Mouse (Mus musculus): ENCODE measurements around the gene Adat1. TPM values are rescaled to one million over a fixed set of nuclear protein-coding genes. Genes with fewer than 3 reads are reported as not detected.

Adat1 gene
- total and polyA plus RNA-seq, 2 experiments: 2.7 to 2.8 TPM

DNA sequence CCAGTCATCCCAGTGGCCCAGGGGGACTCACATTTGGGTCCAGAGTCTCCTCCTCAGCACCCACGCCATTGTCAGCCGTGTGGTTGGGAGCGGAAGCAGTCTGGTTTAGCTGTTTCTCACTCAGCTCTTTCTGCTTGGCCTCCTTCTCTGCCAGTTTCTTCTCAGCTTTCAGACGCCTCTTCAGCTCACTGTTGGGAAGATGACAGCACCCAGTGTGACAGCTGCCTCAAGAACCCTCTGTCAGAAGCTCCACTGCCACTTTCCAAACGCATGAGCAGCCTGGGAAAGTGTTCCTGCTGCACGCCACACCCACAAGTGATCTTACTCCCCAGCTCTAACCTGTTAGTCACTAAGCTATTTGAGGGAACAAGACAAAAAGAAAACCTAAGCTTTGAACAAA, 13.5 kb upstream of the Adat1 start:
- no peak for DNase-seq (ENCODE audit: extremely low read depth, low read depth, low spot score)
- WGBS: 97% methylated on average over 6 of the region's 6 CpGs
- TF ChIP-seq CTCF (IDR thresholded peaks at IDR 0.05; ENCODE audit: low read depth, low read length): no peak
- TF ChIP-seq POLR2A (IDR thresholded peaks at IDR 0.05; ENCODE audit: extremely low read depth, insufficient read depth, low read length): no peak
- H3K9ac ChIP-seq (ENCODE audit: low read depth, low read length): no peak overlapping the region
- H3K79me2 ChIP-seq (ENCODE audit: control insufficient read depth, insufficient read depth, low read length): peaks cover 5% of the 10 kb centered on the region; the same call in 1 of the 2 replicates
- H3K4me1 ChIP-seq (ENCODE audit: control insufficient read depth, insufficient read depth, low read length): no peaks in the 10 kb centered on the region; the same call in 1 of the 2 replicates
- no peak overlapping the region for H3K27ac ChIP-seq (replicated peaks; ENCODE audit: insufficient read depth, low read depth, low read length)
- H3K36me3 ChIP-seq (ENCODE audit: control insufficient read depth, insufficient read depth, low read length): peaks cover 33% of the 10 kb centered on the region
- H3K4me3 ChIP-seq (ENCODE audit: insufficient read depth, low read depth, low read length): no peak overlapping the region
- H3K27me3 ChIP-seq (ENCODE audit: control insufficient read depth, insufficient read depth, low read length): no peaks in the 10 kb centered on the region

DNA sequence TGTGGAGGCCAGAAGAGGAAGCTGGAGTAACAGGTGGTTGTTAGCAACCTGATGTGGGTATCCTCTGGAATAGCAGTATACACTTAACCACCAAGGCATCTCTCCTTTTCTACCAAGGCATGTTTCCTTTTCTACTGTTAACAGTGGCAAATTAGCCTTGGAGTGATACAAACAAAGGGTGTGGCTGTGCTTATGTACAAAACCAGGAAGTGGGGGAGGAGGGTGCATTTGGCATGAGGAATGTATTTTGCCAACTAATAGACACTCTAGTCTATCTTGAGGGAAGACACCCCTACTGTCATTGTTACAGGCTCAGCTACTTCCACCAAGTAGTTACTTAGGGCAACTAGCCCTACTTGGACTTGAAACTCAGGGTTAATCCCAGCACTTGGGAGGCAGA, 12.7 kb upstream of the Adat1 start:
- no peak for DNase-seq (ENCODE audit: extremely low read depth, low read depth, low spot score)
- H3K4me1 ChIP-seq (ENCODE audit: control insufficient read depth, insufficient read depth, low read length): no peaks in the 10 kb centered on the region
- no peak overlapping the region for H3K4me3 ChIP-seq (ENCODE audit: insufficient read depth, low read depth, low read length)
- no peak overlapping the region for H3K27ac ChIP-seq (replicated peaks; ENCODE audit: insufficient read depth, low read depth, low read length)
- peaks cover 42% of the 10 kb centered on the region for H3K36me3 ChIP-seq (ENCODE audit: control insufficient read depth, insufficient read depth, low read length)
- H3K9ac ChIP-seq (ENCODE audit: low read depth, low read length): no peak overlapping the region
- no peaks in the 10 kb centered on the region for H3K27me3 ChIP-seq (ENCODE audit: control insufficient read depth, insufficient read depth, low read length)
- TF ChIP-seq POLR2A (IDR thresholded peaks at IDR 0.05; ENCODE audit: extremely low read depth, insufficient read depth, low read length): no peak
- TF ChIP-seq CTCF (IDR thresholded peaks at IDR 0.05; ENCODE audit: low read depth, low read length): no peak
- peaks cover 4% of the 10 kb centered on the region; the same call in 1 of the 2 replicates for H3K79me2 ChIP-seq (ENCODE audit: control insufficient read depth, insufficient read depth, low read length)

DNA sequence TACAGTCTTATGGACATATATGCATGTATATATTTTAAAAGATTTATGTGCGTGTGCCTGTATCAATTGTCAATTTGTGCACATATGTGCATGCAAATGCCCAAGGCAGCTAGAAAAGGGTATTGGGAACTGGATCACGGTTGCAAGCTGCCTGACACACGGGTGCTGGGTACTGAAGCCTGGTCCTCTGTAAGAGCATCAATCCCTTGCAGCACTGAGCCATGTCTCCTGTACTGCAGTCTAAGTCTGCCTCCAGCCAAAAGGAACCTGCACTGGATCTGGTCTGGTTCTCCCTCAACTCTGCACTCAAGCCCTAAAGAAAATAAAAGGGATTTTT, 569 bp upstream of the Adat1 start:
- Histone ChIP-seq H3K27me3 (ENCODE audit: control insufficient read depth, insufficient read depth, low read length) (no peaks in the 10 kb centered on the region), H3K79me2 (ENCODE audit: control insufficient read depth, insufficient read depth, low read length) (no peaks in the 10 kb centered on the region; the same call in 1 of the 2 replicates), H3K4me3 (ENCODE audit: insufficient read depth, low read depth, low read length) (no peak overlapping the region), H3K36me3 (ENCODE audit: control insufficient read depth, insufficient read depth, low read length) (peaks cover 25% of the 10 kb centered on the region), H3K4me1 (ENCODE audit: control insufficient read depth, insufficient read depth, low read length) (no peaks in the 10 kb centered on the region), H3K9ac (ENCODE audit: low read depth, low read length) (no peak overlapping the region), H3K27ac (replicated peaks; ENCODE audit: insufficient read depth, low read depth, low read length) (no peak overlapping the region)
- no peak for TF ChIP-seq POLR2A (IDR thresholded peaks at IDR 0.05; ENCODE audit: extremely low read depth, insufficient read depth, low read length)
- TF ChIP-seq CTCF (IDR thresholded peaks at IDR 0.05; ENCODE audit: low read depth, low read length): no peak
- DNase-seq (ENCODE audit: extremely low read depth, low read depth, low spot score): no peak
- WGBS: 69% methylated on average over 3 of the region's 3 CpGs

DNA sequence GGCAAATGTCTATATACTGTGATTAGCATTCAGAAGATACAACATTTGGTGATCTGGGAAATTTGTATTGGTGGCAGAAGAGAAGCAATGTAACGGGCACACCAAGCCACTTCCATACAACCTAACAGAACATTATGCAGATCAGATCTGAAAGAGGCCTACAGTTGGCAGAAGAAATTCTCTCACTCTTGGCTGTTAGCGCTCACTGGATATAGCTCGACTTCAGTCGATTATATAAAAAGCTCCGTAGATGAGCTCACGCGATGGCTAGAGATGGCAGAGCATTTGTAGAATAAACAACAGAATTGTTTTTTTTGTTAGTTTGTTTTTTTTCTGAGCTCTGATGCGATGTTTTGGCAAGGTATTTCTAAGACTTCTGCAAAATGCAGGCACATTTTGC, 824 bp downstream of the Adat1 start:
- H3K4me1 ChIP-seq (ENCODE audit: control insufficient read depth, insufficient read depth, low read length): no peaks in the 10 kb centered on the region
- no peaks in the 10 kb centered on the region; the same call in 1 of the 2 replicates for H3K79me2 ChIP-seq (ENCODE audit: control insufficient read depth, insufficient read depth, low read length)
- H3K9ac ChIP-seq (ENCODE audit: low read depth, low read length): no peak overlapping the region; the same call in 1 of the 2 replicates
- no peak overlapping the region for H3K27ac ChIP-seq (replicated peaks; ENCODE audit: insufficient read depth, low read depth, low read length)
- no peaks in the 10 kb centered on the region for H3K27me3 ChIP-seq (ENCODE audit: control insufficient read depth, insufficient read depth, low read length)
- TF ChIP-seq POLR2A (IDR thresholded peaks at IDR 0.05; ENCODE audit: extremely low read depth, insufficient read depth, low read length) (no peak), CTCF (IDR thresholded peaks at IDR 0.05; ENCODE audit: low read depth, low read length) (no peak)
- H3K36me3 ChIP-seq (ENCODE audit: control insufficient read depth, insufficient read depth, low read length): peaks cover 21% of the 10 kb centered on the region
- no peak for DNase-seq (ENCODE audit: extremely low read depth, low read depth, low spot score)
- H3K4me3 ChIP-seq (ENCODE audit: insufficient read depth, low read depth, low read length): peak overlapping the region; percentile 99; the same call in 1 of the 2 replicates
- WGBS: 53% methylated on average over 8 of the region's 8 CpGs

DNA sequence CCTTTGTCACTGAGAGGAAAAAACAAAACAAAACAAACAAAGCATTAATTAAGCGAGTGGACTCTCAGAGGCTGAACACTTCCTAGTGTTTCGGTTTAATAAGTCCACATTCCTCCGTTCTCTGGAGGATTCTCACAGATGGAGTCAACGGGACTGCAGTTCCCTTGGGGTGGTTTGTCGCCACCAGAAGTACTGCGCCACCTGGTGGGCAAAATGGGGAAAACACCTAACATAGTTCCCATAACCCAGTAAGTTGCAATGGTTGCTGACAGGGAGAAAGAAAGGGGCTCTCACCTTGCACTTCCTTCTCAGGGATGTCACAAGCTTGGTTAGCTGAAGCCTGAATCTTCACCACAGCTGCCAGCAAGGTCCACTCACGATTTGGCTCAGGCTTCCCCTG, 2.2 kb downstream of the Adat1 start:
- Histone ChIP-seq H3K79me2 (ENCODE audit: control insufficient read depth, insufficient read depth, low read length) (no peaks in the 10 kb centered on the region; the same call in 1 of the 2 replicates), H3K36me3 (ENCODE audit: control insufficient read depth, insufficient read depth, low read length) (peaks cover 19% of the 10 kb centered on the region), H3K4me3 (ENCODE audit: insufficient read depth, low read depth, low read length) (no peak overlapping the region), H3K4me1 (ENCODE audit: control insufficient read depth, insufficient read depth, low read length) (no peaks in the 10 kb centered on the region), H3K27me3 (ENCODE audit: control insufficient read depth, insufficient read depth, low read length) (no peaks in the 10 kb centered on the region), H3K9ac (ENCODE audit: low read depth, low read length) (no peak overlapping the region), H3K27ac (replicated peaks; ENCODE audit: insufficient read depth, low read depth, low read length) (no peak overlapping the region)
- no peak for TF ChIP-seq POLR2A (IDR thresholded peaks at IDR 0.05; ENCODE audit: extremely low read depth, insufficient read depth, low read length)
- TF ChIP-seq CTCF (IDR thresholded peaks at IDR 0.05; ENCODE audit: low read depth, low read length): peak; percentile 86
- 8% methylated on average over 7 of the region's 7 CpGs for WGBS
- peak; percentile 54 for DNase-seq (ENCODE audit: extremely low read depth, low read depth, low spot score)

DNA sequence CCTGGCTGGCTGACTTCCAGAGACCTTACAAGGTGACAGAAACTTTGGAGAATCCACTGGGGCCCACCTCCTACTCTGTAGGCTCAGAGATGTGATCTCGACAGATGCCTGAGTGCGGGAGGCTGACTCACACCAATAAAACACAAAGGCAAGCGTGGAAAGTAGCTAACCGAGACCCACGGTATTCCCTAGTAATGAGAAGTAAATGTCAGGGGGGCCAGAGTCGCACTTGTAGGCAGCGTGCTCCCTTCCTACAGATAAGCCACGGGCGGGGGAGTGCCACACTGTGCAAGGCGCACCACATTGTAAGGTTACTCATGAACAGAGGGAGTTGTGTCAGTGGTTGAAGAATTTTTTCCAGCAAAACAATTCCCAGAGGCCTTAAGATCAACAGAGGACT, 7.6 kb downstream of the Adat1 start:
- Histone ChIP-seq H3K4me1 (ENCODE audit: control insufficient read depth, insufficient read depth, low read length) (no peaks in the 10 kb centered on the region), H3K27me3 (ENCODE audit: control insufficient read depth, insufficient read depth, low read length) (no peaks in the 10 kb centered on the region), H3K4me3 (ENCODE audit: insufficient read depth, low read depth, low read length) (no peak overlapping the region), H3K79me2 (ENCODE audit: control insufficient read depth, insufficient read depth, low read length) (no peaks in the 10 kb centered on the region), H3K9ac (ENCODE audit: low read depth, low read length) (no peak overlapping the region), H3K36me3 (ENCODE audit: control insufficient read depth, insufficient read depth, low read length) (peaks cover 13% of the 10 kb centered on the region), H3K27ac (replicated peaks; ENCODE audit: insufficient read depth, low read depth, low read length) (no peak overlapping the region)
- TF ChIP-seq POLR2A (IDR thresholded peaks at IDR 0.05; ENCODE audit: extremely low read depth, insufficient read depth, low read length) (no peak), CTCF (IDR thresholded peaks at IDR 0.05; ENCODE audit: low read depth, low read length) (no peak)
- no peak for DNase-seq (ENCODE audit: extremely low read depth, low read depth, low spot score)
- 87% methylated on average over 10 of the region's 10 CpGs for WGBS
